Mouse (Mus musculus): ENCODE data around the gene Scrn1.
A peak's percentile ranks its signal among the peaks of the same experiment; 100 is the strongest.

The Scrn1 gene

GRCm38 (mm10) chr6:54475926-54476667 is 90.2 kb downstream of the Scrn1 start:
- DNase-seq (ENCODE audit: low spot score in 2 of 2), result peak in 1 of 2 experiments; percentile 42

GRCm38 (mm10) chr6:54472846-54473715 is 93.2 kb downstream of the Scrn1 start:
- no peak for DNase-seq (ENCODE audit: low spot score in 2 of 2)

GRCm38 (mm10) chr6:54471866-54472265 is 94.4 kb downstream of the Scrn1 start:
- DNase-seq (ENCODE audit: low spot score in 2 of 2), result no peak

- DNase-seq (ENCODE audit: low spot score in 2 of 2), result no peak
These were observed 98.9 kb downstream of the Scrn1 start for GRCm38 (mm10) chr6:54467371-54467770.

- no peak for DNase-seq (ENCODE audit: low spot score in 2 of 2)
These were observed 101.4 kb downstream of the Scrn1 start for GRCm38 (mm10) chr6:54464926-54465325.

- no peak for DNase-seq (ENCODE audit: low spot score in 2 of 2)
These were observed 102.4 kb downstream of the Scrn1 start for GRCm38 (mm10) chr6:54463701-54464458.

- no peak for DNase-seq (ENCODE audit: low spot score in 2 of 2)
These were observed 103.5 kb downstream of the Scrn1 start for GRCm38 (mm10) chr6:54462766-54463165.

GRCm38 (mm10) chr6:54460915-54461671 is 105.2 kb downstream of the Scrn1 start:
- peak; percentile 32 to 48 for DNase-seq (ENCODE audit: low spot score in 2 of 2)

- no peak for DNase-seq (ENCODE audit: low spot score in 2 of 2)
These were observed 105.9 kb downstream of the Scrn1 start for GRCm38 (mm10) chr6:54460172-54460914.

- no peak for DNase-seq (ENCODE audit: low spot score in 2 of 2)
These were observed 106.6 kb downstream of the Scrn1 start for GRCm38 (mm10) chr6:54459661-54460060.
